Mouse (Mus musculus): Measurements from ENCODE around the gene Mcur1.

Gene Mcur1

GRCm38 (mm10) chr13:43565346-43565745 lies 5.4 kb upstream of the Mcur1 start:
- DNase-seq (ENCODE audit: low spot score in 2 of 2) = peak; percentile 53 to 69

- no peak for DNase-seq (ENCODE audit: low spot score in 2 of 2)
Measured at GRCm38 (mm10) chr13:43564733-43565132, 4.7 kb upstream of the Mcur1 start.

GRCm38 (mm10) chr13:43562726-43563125 lies 2.7 kb upstream of the Mcur1 start:
- no peak for DNase-seq (ENCODE audit: low spot score in 2 of 2)

GRCm38 (mm10) chr13:43560458-43561411 lies 744 bp upstream of the Mcur1 start:
- DNase-seq (ENCODE audit: low spot score in 2 of 2) = no peak

GRCm38 (mm10) chr13:43558959-43559358 lies 1.0 kb downstream of the Mcur1 start:
- no peak for DNase-seq (ENCODE audit: low spot score in 2 of 2)

- DNase-seq (ENCODE audit: low spot score in 2 of 2) = no peak
Measured at GRCm38 (mm10) chr13:43558357-43558756, 1.6 kb downstream of the Mcur1 start.

GRCm38 (mm10) chr13:43556913-43557542 lies 3.0 kb downstream of the Mcur1 start:
- DNase-seq (ENCODE audit: low spot score in 2 of 2) = no peak

GRCm38 (mm10) chr13:43555321-43555720 lies 4.7 kb downstream of the Mcur1 start:
- DNase-seq (ENCODE audit: low spot score in 2 of 2) = no peak

GRCm38 (mm10) chr13:43554827-43555226 lies 5.2 kb downstream of the Mcur1 start:
- DNase-seq (ENCODE audit: low spot score in 2 of 2) = no peak

- DNase-seq (ENCODE audit: low spot score in 2 of 2) = no peak
Measured at GRCm38 (mm10) chr13:43550676-43551075, 9.3 kb downstream of the Mcur1 start.

GRCm38 (mm10) chr13:43549870-43550269 lies 10.1 kb downstream of the Mcur1 start:
- DNase-seq (ENCODE audit: low spot score in 2 of 2) = no peak

- DNase-seq (ENCODE audit: low spot score in 2 of 2) = no peak
Measured at GRCm38 (mm10) chr13:43549078-43549698, 10.8 kb downstream of the Mcur1 start.

GRCm38 (mm10) chr13:43548617-43549016 lies 11.4 kb downstream of the Mcur1 start:
- no peak for DNase-seq (ENCODE audit: low spot score in 2 of 2)

GRCm38 (mm10) chr13:43546861-43547260 lies 13.1 kb downstream of the Mcur1 start:
- DNase-seq (ENCODE audit: low spot score in 2 of 2) = peak; percentile 46 to 59

GRCm38 (mm10) chr13:43540205-43540815 lies 19.7 kb downstream of the Mcur1 start:
- no peak for DNase-seq (ENCODE audit: low spot score in 2 of 2)

- DNase-seq (ENCODE audit: low spot score in 2 of 2) = no peak
Measured at GRCm38 (mm10) chr13:43539409-43539808, 20.6 kb downstream of the Mcur1 start.

GRCm38 (mm10) chr13:43537854-43538253 lies 22.1 kb downstream of the Mcur1 start:
- DNase-seq (ENCODE audit: low spot score in 2 of 2) = no peak

GRCm38 (mm10) chr13:43534015-43534414 lies 26.0 kb downstream of the Mcur1 start:
- DNase-seq (ENCODE audit: low spot score in 2 of 2) = no peak

- peak; percentile 43 to 70 for DNase-seq (ENCODE audit: low spot score in 2 of 2)
Measured at GRCm38 (mm10) chr13:43530832-43531693, 28.9 kb downstream of the Mcur1 start.

GRCm38 (mm10) chr13:43530129-43530831 lies 29.7 kb downstream of the Mcur1 start:
- peak; percentile 60 to 84 for DNase-seq (ENCODE audit: low spot score in 2 of 2)
